Mouse (Mus musculus): ENCODE measurements around the gene Il12a. TPM values are rescaled to one million over a fixed set of nuclear protein-coding genes. Genes with fewer than 3 reads are reported as not detected.
A peak's percentile ranks its signal among the peaks of the same experiment; 100 is the strongest.
"Not testable (repeated sequence)": the region's sequence is repeated elsewhere in the genome, so short reads cannot be mapped to it uniquely, and the experiment has no call there.

Il12a gene
- polyA plus RNA-seq, 1 experiment = 0.53 TPM

- 10% methylated on average over 7 of the region's 7 CpGs for WGBS
- DNase-seq (ENCODE audit: low read depth, low spot score) = peak; percentile 16
Observed at GRCm38 (mm10) chr3:68713550-68713949, 23.1 kb downstream of the Il12a start.

- 35% methylated on average over 5 of the region's 5 CpGs for WGBS
- DNase-seq (ENCODE audit: low read depth, low spot score) = peak; percentile 18
Observed at GRCm38 (mm10) chr3:68717346-68717745, 26.9 kb downstream of the Il12a start.

- 68% methylated on average over 8 of the region's 8 CpGs for WGBS
- DNase-seq (ENCODE audit: low read depth, low spot score) = no peak
Observed at GRCm38 (mm10) chr3:68719229-68719819, 28.9 kb downstream of the Il12a start.

GRCm38 (mm10) chr3:68720258-68720657 lies 29.8 kb downstream of the Il12a start:
- no peak for DNase-seq (ENCODE audit: low read depth, low spot score)
- WGBS = 46% methylated on average over 13 of the region's 13 CpGs

GRCm38 (mm10) chr3:68741955-68742354 lies 51.5 kb downstream of the Il12a start:
- no peak for DNase-seq (ENCODE audit: low read depth, low spot score)
- WGBS = 81% methylated on average over 7 of the region's 7 CpGs

- 80% methylated on average over 9 of the region's 9 CpGs for WGBS
- DNase-seq (ENCODE audit: low read depth, low spot score) = no peak
Observed at GRCm38 (mm10) chr3:68742718-68743471, 52.5 kb downstream of the Il12a start.

- DNase-seq (ENCODE audit: low read depth, low spot score) = no peak
- WGBS = 72% methylated on average over 3 of the region's 3 CpGs
Observed at GRCm38 (mm10) chr3:68743472-68743732, 53.0 kb downstream of the Il12a start.

- 56% methylated on average over 1 of the region's 1 CpGs for WGBS
- DNase-seq (ENCODE audit: low read depth, low spot score) = no peak
Observed at GRCm38 (mm10) chr3:68744162-68744561, 53.7 kb downstream of the Il12a start.

- WGBS = 84% methylated on average over 5 of the region's 5 CpGs
- DNase-seq (ENCODE audit: low read depth, low spot score) = no peak
Observed at GRCm38 (mm10) chr3:68745033-68745432, 54.6 kb downstream of the Il12a start.

GRCm38 (mm10) chr3:68746282-68746681 lies 55.8 kb downstream of the Il12a start:
- 83% methylated on average over 4 of the region's 4 CpGs for WGBS
- DNase-seq (ENCODE audit: low read depth, low spot score) = not testable (repeated sequence)

Other genes starting within 250 kb of the Il12a start
- 0.27 and 0.41 TPM in 2 replicates for gene 1110032F04Rik, start 178.9 kb downstream of the Il12a start, polyA plus RNA-seq (2012; rRNA removed)